Mouse (Mus musculus): ENCODE results near the gene Drg2. TPM values are rescaled to one million over a fixed set of nuclear protein-coding genes. Genes with fewer than 3 reads are reported as not detected.

The Drg2 gene
- total RNA-seq, 2 experiments from 2014 or later, result 77.1 to 79.4 TPM

GRCm38 (mm10) chr11:60478121-60478520 is 23.7 kb downstream of the Drg2 start:
- Histone ChIP-seq H3K27ac (no peak overlapping the region), H3K4me3 (no peak overlapping the region)
- no peak for TF ChIP-seq CTCF (conservative IDR thresholded peaks at IDR 0.05)
- no peak for DNase-seq (ENCODE audit: low spot score in 2 of 2)

DNA sequence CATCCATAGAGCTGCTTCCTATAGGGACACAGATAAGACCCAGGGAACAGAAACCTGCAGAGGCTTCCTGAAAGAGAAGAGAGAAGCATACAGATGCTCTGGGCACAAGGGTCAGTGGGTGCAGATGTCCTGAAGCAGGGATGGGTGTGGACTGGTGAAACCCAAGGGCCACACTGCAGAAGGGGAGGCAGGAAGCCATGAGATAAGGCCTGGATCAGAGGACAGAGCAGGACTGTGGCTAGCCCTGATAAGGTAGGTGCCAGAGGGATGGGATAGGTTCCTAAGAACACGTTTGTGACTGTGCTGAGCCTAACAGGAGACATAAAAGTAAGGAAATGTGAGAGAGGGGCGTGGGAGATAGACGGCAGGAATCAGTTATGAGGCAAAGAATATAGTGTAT is 31.9 kb downstream of the Drg2 start:
- Histone ChIP-seq H3K27ac (no peak overlapping the region), H3K4me3 (no peak overlapping the region)
- TF ChIP-seq CTCF (conservative IDR thresholded peaks at IDR 0.05), result no peak
- DNase-seq (ENCODE audit: low spot score in 2 of 2), result no peak

DNA sequence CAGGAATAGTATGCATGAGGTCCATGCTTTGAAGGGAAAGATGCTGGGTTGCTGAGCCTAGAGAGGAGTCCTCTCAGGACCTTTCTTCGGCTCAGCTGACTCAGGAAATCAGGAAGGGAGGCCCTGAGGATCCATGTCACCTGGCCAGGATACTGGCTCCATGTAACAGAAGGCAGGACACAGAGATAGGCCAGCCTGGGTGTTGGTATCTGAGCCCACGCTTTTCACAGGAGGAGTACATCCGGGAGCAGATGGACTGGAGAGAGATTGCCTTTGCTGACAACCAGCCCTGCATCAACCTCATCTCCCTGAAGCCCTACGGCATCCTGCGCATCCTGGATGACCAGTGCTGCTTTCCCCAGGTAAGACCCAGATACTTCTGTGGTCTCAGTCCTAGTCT is 38.3 kb downstream of the Drg2 start:
- DNase-seq (ENCODE audit: low spot score in 2 of 2), result no peak
- Histone ChIP-seq H3K27ac (no peak overlapping the region), H3K4me3 (no peak overlapping the region)
- no peak for TF ChIP-seq CTCF (conservative IDR thresholded peaks at IDR 0.05)

DNA sequence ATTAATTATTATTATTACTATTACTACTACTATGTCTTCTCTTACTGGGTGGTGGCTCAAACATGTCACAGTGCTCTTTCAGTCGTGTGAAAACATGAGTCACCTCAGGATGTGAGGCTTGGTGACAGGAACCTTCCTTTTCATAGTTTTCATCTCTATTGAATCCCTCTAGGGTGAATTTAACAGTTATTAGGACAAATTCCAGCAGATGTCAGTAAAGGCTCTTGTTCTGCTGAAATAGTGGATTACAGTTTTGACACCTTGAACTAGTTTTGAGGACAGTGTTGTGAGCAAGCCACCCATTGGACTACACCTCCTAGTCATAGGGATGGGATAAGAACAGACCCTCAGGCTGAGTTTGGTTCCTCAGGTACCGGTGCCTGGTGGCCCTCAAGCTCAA is 41.3 kb downstream of the Drg2 start:
- DNase-seq (ENCODE audit: low spot score in 2 of 2), result no peak
- peak; percentile 58 for TF ChIP-seq CTCF (conservative IDR thresholded peaks at IDR 0.05)
- Histone ChIP-seq H3K27ac (no peak overlapping the region), H3K4me3 (no peak overlapping the region)

- no peak for DNase-seq (ENCODE audit: low spot score in 2 of 2)
- no peak overlapping the region for H3K27ac ChIP-seq
- no peak for TF ChIP-seq CTCF (conservative IDR thresholded peaks at IDR 0.05)
- no peak overlapping the region for H3K4me3 ChIP-seq
Observed at GRCm38 (mm10) chr11:60507281-60507680, 52.9 kb downstream of the Drg2 start.

DNA sequence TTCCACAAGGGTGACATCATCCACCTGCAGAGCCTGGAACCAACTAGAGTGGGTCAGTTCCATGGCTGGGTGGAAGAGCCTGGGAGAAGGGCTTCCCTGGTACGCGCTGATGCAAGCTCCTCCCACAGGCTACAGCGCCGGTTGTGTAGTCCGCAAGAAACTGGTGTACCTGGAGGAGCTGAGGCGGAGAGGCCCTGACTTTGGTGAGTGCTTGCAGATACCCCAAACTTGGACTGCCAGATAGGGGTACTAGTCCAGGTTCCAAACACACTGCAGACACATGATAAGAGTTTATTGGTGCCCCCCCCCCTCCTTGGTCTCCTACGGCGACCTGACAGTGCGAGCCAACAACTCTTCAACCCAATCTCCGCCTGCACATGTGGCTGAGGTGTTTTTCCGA is 54.6 kb downstream of the Drg2 start:
- no peak for DNase-seq (ENCODE audit: low spot score in 2 of 2)
- no peak overlapping the region for H3K27ac ChIP-seq
- peak overlapping the region; percentile 37; the same call in 1 of the 2 replicates for H3K4me3 ChIP-seq
- TF ChIP-seq CTCF (conservative IDR thresholded peaks at IDR 0.05), result no peak

- H3K27ac ChIP-seq, result no peak overlapping the region
- peak overlapping the region; percentile 37; the same call in 1 of the 2 replicates for H3K4me3 ChIP-seq
- DNase-seq (ENCODE audit: low spot score in 2 of 2), result no peak
- TF ChIP-seq CTCF (conservative IDR thresholded peaks at IDR 0.05), result no peak
Observed at GRCm38 (mm10) chr11:60509500-60509899, 55.1 kb downstream of the Drg2 start.

DNA sequence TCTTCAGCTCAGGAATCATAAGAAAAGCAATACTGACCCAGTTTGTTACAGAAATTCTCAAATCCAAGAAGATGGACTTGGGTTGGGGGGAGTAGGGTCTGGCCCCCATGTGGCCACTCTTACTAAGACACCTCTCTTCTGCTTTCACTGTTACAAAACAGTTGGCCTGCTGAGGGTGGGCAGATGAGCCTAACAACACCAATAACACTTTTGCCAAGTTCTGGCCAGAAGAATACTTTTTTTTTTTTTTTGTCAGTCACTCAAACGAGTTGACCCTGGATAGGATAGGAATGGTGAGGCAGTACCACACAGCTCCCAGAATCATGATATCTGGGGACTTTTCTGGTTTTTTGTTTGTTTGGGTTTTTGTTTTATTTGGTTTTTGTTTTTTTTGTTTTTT is 57.5 kb downstream of the Drg2 start:
- no peak for TF ChIP-seq CTCF (conservative IDR thresholded peaks at IDR 0.05)
- H3K4me3 ChIP-seq, result no peak overlapping the region
- no peak for DNase-seq (ENCODE audit: low spot score in 2 of 2)
- H3K27ac ChIP-seq, result no peak overlapping the region

DNA sequence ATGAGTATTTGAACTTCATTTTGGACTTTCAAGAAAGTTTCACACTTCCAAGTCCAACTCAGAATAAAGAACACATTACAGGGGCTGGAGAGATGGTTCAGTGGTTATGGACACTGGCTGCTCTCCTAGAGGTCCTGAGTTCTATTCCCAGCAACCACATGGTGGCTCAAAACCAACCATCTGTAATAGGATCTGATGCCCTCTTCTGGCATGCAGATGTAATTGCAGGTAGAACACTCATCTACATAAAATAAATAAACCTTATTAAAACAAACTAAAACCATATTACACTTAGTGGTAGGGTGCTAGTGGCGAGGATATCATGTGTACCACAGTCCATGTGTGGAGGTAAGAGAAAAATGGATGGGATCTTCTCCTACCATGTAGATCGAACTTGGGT is 58.1 kb downstream of the Drg2 start:
- TF ChIP-seq CTCF (conservative IDR thresholded peaks at IDR 0.05), result peak; percentile 61
- no peak for DNase-seq (ENCODE audit: low spot score in 2 of 2)
- no peak overlapping the region for H3K4me3 ChIP-seq
- H3K27ac ChIP-seq, result no peak overlapping the region

- no peak for TF ChIP-seq CTCF (conservative IDR thresholded peaks at IDR 0.05)
- no peak overlapping the region for H3K27ac ChIP-seq
- no peak overlapping the region for H3K4me3 ChIP-seq
- DNase-seq (ENCODE audit: low spot score in 2 of 2), result no peak
Observed at GRCm38 (mm10) chr11:60514941-60515340, 60.5 kb downstream of the Drg2 start.

DNA sequence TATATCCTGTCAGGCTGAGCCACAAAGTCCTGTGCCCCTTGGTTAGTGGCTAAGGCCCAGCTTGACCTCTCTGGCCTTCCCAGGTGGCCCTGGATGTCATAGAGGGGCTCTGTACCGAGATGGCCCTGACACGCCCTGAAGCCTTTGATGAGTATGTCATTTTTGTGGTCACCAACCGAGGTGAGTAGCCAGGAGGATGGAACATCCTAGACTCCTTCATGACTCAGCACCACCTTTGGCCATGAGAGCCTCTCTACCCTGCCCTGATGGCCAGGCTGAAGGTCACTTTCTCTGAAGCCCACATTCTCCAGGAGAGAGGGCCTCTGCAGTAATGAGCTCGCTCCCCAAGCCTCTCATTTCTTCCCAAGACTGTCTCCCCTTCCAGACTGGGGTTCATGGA is 63.9 kb downstream of the Drg2 start:
- H3K27ac ChIP-seq, result no peak overlapping the region
- H3K4me3 ChIP-seq, result no peak overlapping the region
- TF ChIP-seq CTCF (conservative IDR thresholded peaks at IDR 0.05), result no peak
- no peak for DNase-seq (ENCODE audit: low spot score in 2 of 2)

Other genes starting within 250 kb of the Drg2 start
- gene Srebf1, start 232.0 kb upstream of the Drg2 start, total RNA-seq (2021), result 10 to 100 TPM; 64.2 to 70.8 TPM
- gene Tom1l2, start 101.7 kb upstream of the Drg2 start, total RNA-seq (2021), result 100 to 1,000 TPM; 180 to 189 TPM
- 1 to 10 TPM; 6.4 to 8.0 TPM for gene Drc3, start 101.3 kb upstream of the Drg2 start, total RNA-seq (2021)
- 10 to 100 TPM; 48.8 to 51.1 TPM for gene Gid4, start 37.4 kb upstream of the Drg2 start, total RNA-seq (2021)
- 10 to 100 TPM; 27.3 to 32.7 TPM for gene Atpaf2, start 36.1 kb upstream of the Drg2 start, total RNA-seq (2021)
- gene Myo15, start 14.7 kb downstream of the Drg2 start, total RNA-seq (2021), result under 1 TPM; 0.10 TPM
- 10 to 100 TPM; 52.0 to 56.6 TPM for gene Alkbh5, start 81.8 kb downstream of the Drg2 start, total RNA-seq (2021)
- 10 to 100 TPM; 43.0 to 43.3 TPM for gene Llgl1, start 245.1 kb downstream of the Drg2 start, total RNA-seq (2021)